Mouse (Mus musculus): ENCODE data around the gene Plekhm1.
"Not testable (repeated sequence)": the region's sequence is repeated elsewhere in the genome, so short reads cannot be mapped to it uniquely, and the experiment has no call there.

Gene Plekhm1

GRCm38 (mm10) chr11:103339414-103340119 lies 72.9 kb downstream of the Plekhm1 start:
- peak; percentile 59 for DNase-seq (ENCODE audit: low spot score)

DNA sequence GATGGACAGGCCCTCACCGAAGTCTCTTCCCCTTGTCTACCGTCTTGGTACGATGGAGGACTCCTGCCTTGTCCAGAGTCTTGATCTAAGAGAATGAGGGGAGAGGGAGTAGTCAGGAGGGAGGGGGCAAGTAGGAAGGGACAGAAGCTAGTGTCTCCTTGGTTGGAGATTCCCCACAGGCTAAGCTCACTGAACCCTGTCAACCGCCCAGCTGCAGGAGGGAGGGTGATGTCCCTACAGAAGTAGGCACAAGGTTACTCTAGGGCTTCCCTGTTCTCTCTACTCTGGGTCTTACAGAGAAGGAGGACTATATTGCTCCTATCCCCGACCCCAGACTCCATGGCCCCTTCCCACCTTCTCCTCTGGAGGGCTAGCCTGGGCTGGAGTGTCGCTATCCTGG lies 73.8 kb downstream of the Plekhm1 start:
- no peak for DNase-seq (ENCODE audit: low spot score)

GRCm38 (mm10) chr11:103338119-103338518 lies 74.4 kb downstream of the Plekhm1 start:
- DNase-seq (ENCODE audit: low spot score) = no peak

DNA sequence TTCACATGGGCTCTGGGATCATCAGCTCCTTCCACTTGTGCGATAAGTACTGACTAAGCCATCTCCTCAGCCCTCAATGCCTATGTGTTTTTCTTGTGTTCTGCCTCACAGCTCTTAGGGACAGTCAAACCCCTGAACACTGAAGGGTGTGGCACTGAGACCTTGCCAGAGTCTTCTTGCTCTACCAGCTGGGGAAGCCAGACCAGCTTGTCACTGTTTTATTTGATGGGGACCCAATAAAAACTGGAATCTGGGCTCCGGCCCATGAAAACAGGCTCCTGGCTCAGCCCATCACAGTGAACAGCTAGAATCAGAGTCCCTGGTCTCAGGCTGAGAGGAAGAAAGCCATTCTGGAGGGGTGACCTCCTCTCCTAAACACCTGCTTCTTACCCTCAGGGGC lies 75.3 kb downstream of the Plekhm1 start:
- DNase-seq (ENCODE audit: low spot score) = peak; percentile 67

- peak; percentile 58 for DNase-seq (ENCODE audit: low spot score)
Observed at GRCm38 (mm10) chr11:103335561-103335960, 76.9 kb downstream of the Plekhm1 start.

DNA sequence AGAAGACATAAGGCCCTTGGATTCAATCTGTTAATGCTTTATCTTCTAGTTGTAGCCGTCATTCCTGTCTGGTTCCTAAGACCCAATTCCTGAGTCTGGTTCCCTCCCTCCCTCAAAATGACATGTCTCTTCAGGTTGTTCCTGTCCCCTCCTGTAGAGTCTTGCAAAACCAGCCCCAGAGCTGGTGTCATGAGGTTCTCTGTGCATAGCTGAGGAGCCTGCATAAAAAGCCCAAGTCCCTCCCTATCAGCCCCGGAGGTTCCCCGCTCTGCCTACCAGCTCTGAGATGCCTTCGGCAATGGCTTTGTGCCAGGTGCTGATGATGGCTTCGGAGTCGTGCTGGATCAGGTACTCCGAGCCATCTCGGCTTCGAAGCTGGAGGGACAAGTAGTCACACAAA lies 77.6 kb downstream of the Plekhm1 start:
- peak; percentile 85 for DNase-seq (ENCODE audit: low spot score)

DNA sequence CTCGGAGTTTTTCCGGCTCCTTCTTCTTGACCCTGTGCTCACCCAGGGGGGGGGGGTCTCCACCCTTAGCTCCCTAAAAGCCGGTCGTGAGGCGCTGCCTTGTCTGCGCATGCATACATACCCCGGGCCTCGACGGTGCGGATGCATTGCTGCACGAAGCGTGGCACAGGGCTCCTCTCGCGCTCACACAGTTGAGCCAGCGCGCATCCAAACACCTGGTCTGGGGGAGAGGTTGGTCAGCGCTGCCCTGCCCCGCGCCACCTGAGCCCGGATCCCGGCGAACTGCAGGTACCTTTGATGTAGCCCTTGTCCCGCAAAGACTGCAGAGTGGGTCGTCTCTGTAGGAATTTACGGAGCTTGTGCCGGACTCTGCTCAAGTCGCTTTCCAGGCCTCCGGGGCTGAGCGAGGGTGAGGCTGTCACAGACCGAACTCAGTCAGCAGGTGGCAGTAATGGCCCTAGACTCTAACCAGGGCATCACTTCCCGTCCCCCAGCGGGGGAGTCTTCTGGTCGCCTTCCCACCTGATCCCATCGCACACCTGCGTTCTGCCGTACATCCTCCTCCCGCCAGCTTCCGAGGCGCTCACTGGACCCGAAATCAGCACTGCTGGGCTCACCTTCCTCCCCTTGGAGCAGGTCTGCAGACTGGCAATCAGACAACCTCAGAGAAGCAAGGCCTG lies 78.6 kb downstream of the Plekhm1 start:
- DNase-seq (ENCODE audit: low spot score) = peak; percentile 70

- no peak for DNase-seq (ENCODE audit: low spot score)
Observed at GRCm38 (mm10) chr11:103332890-103333651, 79.4 kb downstream of the Plekhm1 start.

DNA sequence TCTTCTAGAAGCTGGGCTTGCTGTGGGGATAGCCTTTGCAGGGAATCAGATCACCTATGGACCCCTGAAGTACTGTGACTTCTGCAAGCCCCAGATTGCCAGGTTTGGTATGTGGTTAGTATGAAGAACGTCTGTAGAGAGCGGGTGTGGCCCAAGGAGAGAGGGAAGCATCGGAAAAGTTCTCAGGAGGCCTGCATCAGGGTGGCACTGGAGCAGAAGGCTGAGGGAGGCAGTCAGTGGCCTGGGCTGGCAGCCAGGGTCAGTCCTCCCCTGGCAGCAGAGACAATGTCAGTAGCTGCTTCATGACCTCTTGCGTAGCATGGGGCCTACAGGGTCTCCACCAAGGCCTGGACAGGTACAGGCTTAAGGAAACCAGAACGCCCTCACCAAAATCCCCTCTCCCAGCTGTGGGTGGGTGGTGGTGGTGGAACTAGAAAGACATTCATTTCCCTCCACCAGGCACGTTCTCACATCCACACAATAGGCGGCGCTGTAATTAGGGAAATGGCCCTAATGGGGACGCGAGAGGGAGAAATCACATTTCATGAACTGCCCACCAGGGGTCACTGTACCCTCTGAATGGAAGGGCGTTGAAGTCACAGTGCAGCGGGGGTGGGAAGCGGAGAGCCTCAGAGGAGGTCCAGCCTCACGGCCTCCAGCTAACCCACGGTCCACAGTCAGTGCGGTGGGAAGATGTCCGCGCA lies 80.1 kb downstream of the Plekhm1 start:
- DNase-seq (ENCODE audit: low spot score) = peak; percentile 88

GRCm38 (mm10) chr11:103331502-103332185 lies 80.8 kb downstream of the Plekhm1 start:
- no peak for DNase-seq (ENCODE audit: low spot score)

DNA sequence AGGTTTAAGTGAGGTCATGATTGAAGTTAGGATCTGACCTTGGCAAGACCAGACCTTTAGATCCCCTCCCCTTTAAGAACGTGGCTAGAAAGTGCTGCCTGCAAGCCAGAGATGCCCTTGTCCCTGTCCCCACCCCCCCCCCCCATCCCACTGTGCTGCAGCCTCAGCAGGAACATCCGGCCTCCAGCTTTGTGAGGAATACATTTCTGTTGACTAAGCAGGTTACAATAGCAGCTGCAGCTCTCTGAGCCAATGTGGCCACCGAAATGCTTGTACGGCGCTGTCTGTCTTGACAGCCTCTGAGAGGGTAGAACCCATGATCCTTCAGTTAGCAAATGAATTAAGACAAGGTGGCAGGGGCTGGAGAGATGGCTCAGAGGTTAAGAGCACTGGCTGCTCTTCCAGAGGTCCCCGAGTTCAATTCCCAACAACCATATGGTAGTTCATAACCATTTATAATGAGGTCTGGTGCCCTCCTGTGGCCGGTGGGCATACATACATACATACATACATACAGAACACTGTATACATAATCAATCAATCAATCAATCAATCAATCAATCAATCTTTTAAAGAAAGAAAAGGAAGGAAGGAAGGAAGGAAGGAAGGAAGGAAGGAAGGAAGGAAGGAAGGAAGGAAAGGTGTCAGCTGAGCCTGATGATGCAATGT lies 81.7 kb downstream of the Plekhm1 start:
- no peak for DNase-seq (ENCODE audit: low spot score)

DNA sequence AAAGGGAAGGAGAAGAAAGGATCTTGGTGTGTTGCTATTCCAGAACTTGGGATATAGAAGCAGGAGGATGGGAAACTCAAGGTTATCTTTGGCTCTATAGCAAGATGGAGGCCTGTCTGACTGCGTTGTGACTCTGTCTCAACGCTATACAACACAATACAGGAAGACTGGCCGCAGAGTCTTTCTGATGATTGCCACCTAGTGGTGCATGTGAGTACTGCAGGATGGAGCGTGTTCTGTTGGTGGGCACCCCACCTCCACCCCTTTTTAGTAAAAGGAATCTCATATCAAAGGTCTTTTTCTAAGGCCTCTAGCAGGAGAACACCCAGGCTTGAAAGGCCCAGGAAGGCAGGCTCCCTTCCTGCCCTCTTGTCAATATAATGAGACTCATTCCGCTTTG lies 85.5 kb downstream of the Plekhm1 start:
- DNase-seq (ENCODE audit: low spot score) = peak; percentile 79

DNA sequence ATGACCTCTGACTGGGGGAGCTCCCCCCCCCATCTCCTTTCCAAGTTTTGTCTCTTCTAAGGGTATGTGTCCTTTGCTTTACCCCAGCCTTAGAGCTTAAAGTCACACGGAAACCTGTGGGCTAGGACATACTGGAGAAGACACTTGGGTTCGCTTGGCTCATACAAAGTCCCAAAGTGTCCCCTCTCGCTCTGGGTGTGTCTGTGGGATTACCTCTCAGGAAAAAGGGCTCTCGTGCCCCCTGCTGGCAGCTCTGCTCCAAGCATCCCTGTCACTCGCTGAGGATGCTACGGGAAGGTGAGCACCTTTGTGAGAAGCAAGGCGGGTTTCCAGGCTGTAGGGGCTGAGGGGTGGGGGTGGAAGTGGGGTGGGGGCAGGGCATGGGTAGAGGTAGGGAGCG lies 87.3 kb downstream of the Plekhm1 start:
- peak; percentile 73 for DNase-seq (ENCODE audit: low spot score)

DNA sequence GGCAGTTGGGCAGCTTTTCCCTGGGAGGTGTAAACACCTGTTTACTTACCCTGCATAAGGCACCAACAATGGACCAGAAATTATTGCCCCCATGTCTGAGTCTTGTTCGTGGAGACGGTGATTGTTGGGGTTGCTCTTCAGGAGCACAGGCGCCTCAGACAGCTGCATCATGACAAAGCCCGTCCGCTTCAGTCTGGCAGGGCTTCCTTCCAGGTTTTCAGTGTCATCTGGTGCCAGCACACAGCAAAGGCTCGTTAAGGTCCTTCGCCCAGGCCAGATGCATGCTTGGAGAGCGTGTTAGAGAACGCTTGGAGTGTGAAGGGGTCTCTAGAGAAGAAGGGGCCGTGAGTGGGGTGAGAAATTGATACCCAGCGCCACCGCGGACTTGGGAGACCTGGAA lies 87.8 kb downstream of the Plekhm1 start:
- DNase-seq (ENCODE audit: low spot score) = no peak

- not testable (repeated sequence) for DNase-seq (ENCODE audit: low spot score)
Observed at GRCm38 (mm10) chr11:103322832-103323231, 89.7 kb downstream of the Plekhm1 start.

DNA sequence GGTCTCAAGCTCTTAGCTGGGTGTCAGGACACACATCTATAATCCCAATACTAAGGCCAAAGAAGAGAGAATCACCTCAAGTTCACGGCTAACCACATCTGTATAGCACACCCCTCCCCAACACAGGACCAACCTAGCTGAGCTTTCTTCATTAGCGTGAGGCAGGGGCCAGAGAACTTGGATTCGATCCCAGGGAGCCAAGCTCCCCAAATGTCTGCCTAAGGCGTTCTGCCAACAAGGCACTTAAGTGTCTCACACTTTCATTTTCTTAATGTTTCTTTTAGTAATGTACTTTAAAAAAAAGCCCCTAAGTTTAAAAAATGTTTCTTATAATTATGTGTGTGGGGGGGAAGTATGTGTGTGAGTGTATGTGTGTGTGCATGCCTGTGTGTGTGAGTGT lies 91.8 kb downstream of the Plekhm1 start:
- no peak for DNase-seq (ENCODE audit: low spot score)

DNA sequence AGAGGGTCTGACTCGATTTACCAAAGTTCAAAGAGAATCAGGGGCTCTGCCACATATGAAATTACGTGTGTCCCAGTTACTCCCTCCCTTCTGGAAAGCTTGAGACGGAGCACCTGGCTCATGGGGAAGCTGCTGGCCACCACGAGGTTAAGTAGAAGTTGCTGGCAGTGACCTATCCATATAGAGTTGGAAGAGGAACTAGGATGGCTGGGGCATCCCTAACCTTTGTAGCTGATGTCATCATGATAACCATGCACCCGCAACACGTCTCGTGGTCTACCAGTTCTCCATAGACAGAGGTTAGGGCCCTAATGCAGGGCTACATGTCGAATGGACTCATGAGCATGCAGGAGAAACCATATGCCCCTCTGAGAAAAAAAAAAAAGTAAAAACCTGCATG lies 92.3 kb downstream of the Plekhm1 start:
- DNase-seq (ENCODE audit: low spot score) = no peak

GRCm38 (mm10) chr11:103318042-103318441 lies 94.4 kb downstream of the Plekhm1 start:
- DNase-seq (ENCODE audit: low spot score) = no peak

- DNase-seq (ENCODE audit: low spot score) = no peak
Observed at GRCm38 (mm10) chr11:103315379-103315778, 97.1 kb downstream of the Plekhm1 start.

DNA sequence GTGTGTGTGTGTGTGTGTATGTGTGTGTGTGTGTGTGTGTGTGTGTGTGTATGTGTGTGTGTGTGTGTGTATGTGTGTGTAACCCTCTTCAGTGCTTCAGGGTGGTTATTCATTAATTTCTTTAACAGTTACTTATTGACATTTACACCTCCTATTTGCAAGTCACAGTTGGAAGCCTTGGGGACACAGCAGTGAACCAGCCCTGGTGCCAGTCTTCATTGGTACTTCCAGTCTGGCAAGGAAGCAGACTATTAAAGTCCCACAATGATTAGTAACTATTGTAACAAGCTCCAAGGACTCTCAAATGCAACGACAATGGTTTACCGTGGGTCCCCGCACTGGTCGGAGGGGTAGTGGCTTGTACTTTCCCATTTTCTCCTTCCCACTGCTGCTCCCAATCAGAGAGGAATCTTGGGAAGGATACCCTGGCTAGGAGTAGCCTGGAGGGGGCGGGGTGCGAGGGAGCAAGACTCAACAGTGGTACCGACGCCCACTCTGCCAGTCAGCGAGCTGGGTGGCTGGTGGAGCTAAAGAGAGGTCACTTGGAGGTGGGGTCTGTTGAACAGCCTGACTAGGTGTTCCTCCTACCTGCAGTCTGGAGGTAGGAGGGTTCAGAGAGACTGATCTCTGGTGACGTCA lies 97.6 kb downstream of the Plekhm1 start:
- DNase-seq (ENCODE audit: low spot score) = no peak

Measured in urinary bladder, postnatal 14 days (tissue).